Mouse (Mus musculus) urinary bladder, postnatal 10 days (tissue): ENCODE measurements around the gene Syt14.

Experiments used
- DNase-seq: peaks from one replicate; pipeline ENCODE4 v3.0.0; 2022; ENCODE audit warnings: low spot score

Syt14 gene

DNA sequence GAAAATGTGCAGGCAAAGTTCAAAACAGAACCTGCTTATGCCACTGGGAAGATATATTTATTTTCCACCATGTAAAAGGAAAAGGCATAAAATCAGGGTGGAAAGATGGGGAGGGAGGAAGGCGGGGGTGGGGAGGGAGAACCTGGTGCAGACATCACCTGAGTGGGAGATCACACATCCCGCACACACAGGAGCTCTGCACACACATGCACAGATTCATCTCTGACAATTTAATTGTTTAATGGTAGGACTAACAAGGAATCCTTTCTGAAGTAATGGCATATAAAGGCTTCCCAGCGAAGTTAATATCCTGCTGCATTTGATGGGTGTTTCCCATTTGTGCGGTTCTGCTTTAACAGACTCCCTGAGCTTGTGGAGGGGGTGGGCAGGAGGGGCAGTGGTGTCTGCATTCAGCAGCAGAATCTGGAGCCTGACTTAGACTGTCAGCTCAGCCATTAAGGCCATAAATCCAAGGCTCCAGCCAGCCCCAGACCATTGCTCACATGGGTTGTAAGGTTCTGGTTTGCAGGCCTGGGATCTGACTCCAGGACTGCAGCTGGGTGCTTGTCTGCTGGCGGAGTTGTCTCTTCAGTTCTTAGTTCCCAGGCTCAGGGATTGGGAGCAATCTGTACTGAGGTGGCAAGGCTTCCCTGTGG is 174.1 kb downstream of the Syt14 start:
- DNase-seq, result no peak

DNA sequence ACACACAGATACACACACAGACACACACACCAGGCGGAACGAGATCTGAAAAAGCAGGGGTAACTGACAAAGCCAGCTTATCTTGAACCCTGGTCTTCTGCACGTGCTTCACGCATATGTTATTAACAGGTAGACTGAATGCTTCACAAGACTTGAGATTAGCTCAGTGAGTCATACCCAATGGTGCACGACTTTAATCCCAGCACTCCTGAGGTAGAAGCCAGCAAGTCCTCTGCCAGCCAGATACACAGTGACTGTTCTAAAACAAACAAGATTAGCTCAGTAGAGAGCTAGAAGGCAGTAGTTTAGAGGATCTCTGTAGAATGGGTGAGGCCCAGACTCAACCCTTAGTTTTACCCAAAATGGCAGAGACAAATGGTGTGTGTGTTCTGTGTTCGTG is 175.3 kb downstream of the Syt14 start:
- no peak for DNase-seq

DNA sequence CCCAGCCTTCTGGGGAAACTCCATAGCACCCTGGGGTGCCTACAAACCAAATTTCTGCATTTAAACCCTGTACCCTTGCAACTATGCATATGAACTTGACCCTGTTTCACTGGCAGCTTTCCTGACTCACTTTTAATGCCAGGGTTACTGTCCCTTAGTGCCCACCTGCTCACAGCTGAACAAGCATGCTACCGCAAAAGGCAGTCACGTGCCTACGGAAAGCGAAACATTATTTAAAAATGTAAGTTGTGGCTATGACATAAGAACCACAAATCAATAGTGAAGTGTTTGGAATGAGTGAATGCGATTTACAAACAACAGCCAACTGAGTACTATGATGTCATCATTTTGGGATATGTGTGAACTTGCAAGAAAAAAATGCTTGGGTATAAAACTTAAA is 178.0 kb downstream of the Syt14 start:
- no peak for DNase-seq

DNA sequence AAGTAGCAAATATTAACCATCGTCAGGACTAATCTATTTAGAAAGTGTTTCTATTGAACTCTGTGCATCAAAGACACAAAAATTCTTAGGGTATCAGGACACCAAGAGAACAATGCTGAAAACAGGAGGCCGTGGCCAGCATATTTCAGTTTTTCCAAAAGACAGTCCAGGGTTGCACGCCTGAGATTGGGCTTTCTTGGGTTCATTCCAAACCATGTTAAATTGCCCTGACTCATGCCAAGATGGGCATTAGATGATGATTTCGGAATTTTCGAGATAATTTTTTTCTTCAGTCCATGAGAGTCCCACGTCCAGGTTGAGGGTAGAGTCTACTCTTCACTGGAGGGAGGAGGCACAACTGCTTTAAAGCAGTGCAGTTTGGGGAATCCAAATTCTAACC is 178.6 kb downstream of the Syt14 start:
- no peak for DNase-seq

DNA sequence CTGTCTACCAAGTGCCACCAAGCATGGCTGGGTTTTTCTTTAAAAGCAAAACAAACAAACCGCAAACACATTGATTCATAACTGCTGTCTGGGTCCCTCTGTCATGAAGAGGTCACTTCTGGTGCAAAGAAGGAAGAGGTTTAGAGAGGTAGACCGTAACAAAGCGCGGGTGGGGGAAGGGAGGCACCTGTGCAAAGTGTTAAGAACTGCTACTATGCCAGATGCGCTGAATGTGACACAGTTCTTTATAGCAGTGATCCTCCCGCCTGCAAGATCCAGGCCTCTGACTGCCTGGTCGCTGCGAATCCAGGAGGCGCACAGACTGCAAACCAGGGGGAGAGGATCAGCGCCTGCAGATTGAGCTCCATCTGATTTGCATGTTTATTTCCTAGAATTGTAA is 179.2 kb downstream of the Syt14 start:
- DNase-seq, result no peak

DNA sequence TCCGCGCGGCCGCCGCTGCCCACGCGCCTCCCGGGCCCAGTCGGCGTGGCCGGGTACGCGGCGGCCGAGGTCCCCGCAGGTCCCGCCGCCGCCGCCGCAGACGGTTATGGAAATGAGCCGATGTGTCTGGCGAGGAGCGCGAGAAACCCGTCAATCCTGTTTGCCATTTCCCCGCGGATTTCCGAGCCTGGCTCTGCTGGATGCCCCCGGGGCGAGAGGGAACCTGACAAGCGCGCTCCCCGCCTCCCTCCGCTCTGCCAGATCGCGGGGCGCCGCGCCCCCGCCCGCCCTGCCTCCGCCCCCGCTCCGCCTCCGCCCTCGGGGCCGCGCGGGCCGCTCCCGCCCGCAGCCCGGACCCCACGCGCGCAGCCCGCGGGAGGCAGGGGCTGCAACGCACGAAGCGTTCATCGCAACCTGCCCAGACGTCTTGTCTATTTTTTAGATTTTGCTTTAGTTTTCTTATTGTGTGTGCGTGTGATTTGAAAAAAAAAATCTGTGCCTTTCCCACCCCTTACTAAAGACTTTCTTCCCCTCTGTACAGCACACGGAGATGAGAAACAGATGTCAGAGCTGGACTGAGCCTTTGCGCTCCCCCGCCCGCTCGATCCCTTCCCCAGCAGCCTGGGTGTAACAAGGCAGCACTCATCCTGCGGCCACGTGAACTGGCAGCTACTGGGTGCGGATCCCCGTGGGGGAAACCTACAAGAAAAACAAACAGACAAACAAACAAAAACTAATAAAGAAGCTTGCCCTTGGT is 179.9 kb downstream of the Syt14 start, which contains the start of gene Sertad4:
Sertad4 (minus strand) TSS at position 283 of the 757 bp plus-strand sequence.
- no peak for DNase-seq

DNA sequence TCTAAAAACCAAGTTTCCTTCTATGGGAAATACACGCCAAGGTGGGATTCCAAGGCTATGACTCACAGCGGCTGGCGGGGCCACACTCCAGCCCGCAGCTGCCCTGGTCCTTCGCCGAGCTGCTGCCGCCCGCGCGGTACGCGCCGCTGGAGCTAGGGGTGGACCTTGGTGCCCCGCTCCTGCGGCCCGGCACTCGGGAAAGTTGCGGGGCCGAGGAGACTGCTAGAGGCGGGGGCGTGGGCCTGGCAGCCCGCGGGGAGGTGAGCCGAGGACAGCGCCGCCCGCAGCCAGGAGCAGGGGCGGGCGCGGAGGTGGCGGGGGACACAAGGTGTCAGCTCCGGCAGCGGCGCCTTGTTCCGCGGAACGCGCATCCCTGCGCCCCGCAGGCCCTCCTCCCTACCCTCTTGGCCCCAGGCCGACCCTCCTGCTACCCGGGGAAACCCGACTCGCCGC is 180.7 kb downstream of the Syt14 start:
- DNase-seq, result no peak

DNA sequence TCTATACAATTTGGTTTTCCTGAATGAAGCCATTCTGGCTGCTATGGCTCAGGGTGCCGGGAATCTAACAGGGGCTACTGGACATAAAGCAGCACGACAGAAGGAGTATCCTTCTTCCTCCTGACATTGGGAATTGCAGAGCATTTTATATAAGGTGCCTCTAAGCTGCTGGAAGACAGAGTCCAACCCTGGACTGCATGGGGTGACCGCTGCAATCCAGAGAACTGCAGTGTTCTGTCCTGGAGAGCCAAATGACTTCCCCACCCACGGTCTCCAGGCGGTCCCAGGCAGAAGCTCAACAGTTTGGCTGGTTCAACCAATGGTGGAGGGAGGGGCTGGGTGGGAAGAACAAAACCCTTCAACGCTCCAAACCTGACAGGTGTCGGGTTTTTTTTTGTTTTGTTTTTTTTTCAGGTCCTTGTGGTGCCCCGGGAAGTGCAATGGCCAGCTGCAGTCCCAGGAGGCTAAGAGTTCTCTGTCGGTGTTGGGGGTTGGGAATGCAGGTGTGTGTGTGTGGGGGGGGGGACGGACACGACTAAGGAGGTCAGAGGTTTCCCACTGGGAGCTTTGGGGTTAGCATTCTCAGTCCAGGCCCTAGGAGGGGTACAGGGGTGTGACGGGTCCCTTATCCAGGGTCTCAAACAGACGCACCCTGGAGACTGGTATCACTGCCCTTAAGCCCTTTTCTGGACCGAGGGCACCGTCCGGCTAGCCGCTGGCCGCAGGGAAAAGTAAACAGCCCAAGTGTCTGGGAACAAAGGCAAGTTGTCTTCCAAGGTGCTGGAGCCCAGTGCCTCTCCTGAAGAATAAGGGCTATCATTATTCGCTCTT is 181.4 kb downstream of the Syt14 start:
- DNase-seq, result no peak

DNA sequence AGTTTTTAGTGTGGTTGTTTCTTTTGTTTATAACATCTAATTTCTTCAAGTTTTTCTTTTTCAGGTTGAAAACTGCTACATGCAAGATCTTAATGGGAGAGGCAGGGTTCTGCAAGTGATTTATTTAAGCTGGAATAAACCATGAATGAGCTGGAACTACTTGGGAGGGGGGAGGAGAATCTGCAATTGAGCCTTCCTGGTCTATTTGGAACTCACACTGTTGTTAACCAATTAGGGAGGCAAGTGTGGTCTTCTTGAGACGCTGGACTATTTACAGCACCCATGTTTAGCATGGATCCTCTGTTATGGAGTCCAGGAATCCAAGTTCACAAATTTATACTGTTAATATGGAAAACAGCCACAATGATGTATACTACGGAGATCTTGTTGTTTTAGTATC is 182.1 kb downstream of the Syt14 start:
- no peak for DNase-seq

DNA sequence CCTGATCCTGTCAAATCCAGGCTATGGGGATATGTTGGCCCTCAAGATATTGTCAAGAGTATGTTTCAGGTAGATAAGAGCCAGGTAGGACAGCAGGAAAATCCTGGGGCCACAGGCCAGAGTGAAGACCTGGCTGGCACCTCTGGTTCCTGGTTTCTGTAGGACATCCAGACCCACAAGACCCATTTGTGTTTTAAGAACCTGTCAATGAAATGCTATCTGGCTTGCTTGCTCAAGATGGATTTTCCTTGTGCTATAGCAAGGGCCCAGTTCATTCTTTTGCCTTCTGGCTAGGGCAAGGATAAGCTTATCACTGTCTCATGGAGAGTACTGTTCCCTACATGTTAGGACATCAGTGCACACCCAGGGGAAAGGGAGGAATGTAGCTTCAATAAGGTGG is 183.5 kb downstream of the Syt14 start:
- no peak for DNase-seq

DNA sequence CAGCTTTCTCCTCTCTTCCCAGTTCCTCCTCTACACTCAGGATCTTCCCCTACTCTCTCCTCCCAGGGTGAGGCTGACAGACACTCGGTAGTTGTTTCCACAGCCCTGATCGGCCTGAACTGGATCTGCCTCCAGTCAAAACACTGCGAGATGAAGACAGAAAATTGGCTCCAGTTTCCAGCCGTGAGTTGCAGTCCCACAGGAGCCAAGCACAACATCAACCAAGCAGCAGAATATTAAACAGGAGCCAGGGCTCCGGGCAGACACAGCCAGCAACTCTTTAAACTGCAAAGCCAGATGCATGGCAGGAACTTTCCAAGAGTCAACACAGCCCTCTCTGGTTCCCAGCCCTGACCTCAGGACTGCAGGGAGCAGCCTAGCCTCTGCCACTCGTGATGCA is 183.9 kb downstream of the Syt14 start:
- DNase-seq, result no peak

DNA sequence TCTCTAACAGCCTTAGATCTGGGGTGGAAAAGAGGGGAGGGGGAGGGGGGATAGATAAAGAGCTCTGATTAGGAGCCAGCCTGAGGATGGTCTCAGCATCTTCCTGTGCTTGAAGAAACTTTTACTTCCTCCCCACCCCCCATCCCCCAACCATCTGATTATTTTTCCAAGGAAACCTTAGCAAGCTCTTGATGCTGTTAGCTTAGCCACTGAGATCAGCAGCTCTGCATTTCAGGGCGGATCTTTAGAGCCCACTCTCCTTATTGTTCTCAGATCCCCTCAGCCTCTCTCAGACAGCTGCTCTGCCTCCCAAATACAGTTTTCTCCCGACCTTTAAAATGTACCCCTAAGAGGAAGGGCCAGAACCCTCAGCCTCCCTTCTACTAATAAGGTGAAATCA is 184.4 kb downstream of the Syt14 start:
- DNase-seq, result no peak

DNA sequence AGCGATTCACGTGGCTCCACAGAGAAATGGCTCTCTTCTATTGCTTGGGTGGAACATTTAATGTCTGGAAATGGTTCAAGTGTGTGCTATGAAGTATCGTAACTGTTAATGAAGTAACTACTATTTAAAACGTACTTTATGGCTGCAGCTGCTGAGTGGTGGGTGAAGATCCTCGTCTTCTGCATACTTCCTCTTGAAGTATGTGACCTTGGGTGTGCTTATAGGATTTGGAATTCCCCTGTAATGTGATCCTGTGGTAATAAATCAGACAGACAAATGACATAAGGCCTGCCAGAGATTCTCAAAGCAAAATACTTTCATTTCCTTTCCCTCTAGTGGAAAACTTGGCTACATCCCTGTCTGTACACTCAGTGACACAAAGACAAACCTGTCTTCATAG is 186.0 kb downstream of the Syt14 start:
- no peak for DNase-seq

DNA sequence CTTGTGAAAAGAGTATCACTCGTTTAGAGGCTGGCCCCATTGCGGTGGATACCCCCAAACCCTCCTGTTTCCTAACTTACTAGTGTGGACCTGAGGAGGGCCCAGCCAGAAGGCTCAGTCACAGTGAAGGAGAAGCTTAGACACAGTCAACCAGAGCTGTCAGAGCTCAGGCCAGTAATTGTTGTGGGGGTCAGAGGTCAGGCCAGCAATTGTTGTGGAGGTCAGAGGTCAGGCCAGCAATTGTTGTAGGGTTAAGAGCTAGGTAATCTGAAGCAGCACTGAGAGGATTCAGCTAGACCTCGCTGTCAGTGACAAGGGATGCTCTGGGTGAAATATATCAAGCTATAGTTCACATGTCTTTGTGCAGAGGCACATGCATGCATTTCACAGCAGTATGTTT is 188.3 kb downstream of the Syt14 start:
- no peak for DNase-seq
